Comparison of ENCODE assay signal across 26 mouse cellular contexts in genomic region chr11:120063326-120063725, GRCm38 (mm10). TPM values are rescaled to one million over a fixed set of nuclear protein-coding genes. Genes with fewer than 3 reads are reported as not detected.
"Had no signal": no experiment of that assay in that cellular context is flagged by ENCODE, and none has a peak within 500 bp of the region (broad histone marks: within the 10 kb centered on the region; RNA-seq: fewer than 3 reads in every experiment).

No protein-coding gene starts in this region.

- H3K9ac ChIP-seq: heart, embryonic 13.5 days; heart, embryonic 15.5 days; hindbrain, embryonic 12.5 days; hindbrain, embryonic 14.5 days; intestine, embryonic 15.5 days; limb, embryonic 12.5 days; liver, embryonic 13.5 days had no signal

- H3K36me3 ChIP-seq: liver, embryonic 13.5 days had no signal

- H3K4me2 ChIP-seq: heart, embryonic 11.5 days; heart, embryonic 13.5 days; heart, embryonic 15.5 days; hindbrain, embryonic 12.5 days; hindbrain, embryonic 14.5 days; intestine, embryonic 15.5 days; limb, embryonic 12.5 days; liver, embryonic 13.5 days had no signal

- H3K27me3 ChIP-seq: heart, embryonic 13.5 days; heart, embryonic 15.5 days; hindbrain, embryonic 12.5 days; intestine, embryonic 15.5 days; limb, embryonic 12.5 days; liver, embryonic 13.5 days had no signal

- H3K4me1 ChIP-seq: limb, embryonic 12.5 days; liver, embryonic 13.5 days had no signal

- DNase-seq: gastrocnemius, adult 2 months; gastrocnemius, postnatal 14 days; gastrocnemius, postnatal 36 days; heart, adult 11 months; heart, adult 2 months; heart, postnatal 14 days; heart, postnatal 36 days; kidney, adult 18-20 months; kidney, adult 8-10 months; kidney, postnatal 10 days; kidney, postnatal 25 days; kidney, postnatal 4 days; liver, embryonic 13.5 days had no signal

- H3K4me3 ChIP-seq: gastrocnemius, adult 2 months; heart, adult 2 months; heart, embryonic 13.5 days; heart, embryonic 15.5 days; hindbrain, embryonic 12.5 days; intestine, embryonic 15.5 days; layer of hippocampus, adult 2 months; left cerebral cortex, adult 2 months; limb, embryonic 10.5 days; limb, embryonic 12.5 days; liver, embryonic 13.5 days had no signal

- H3K27ac ChIP-seq: gastrocnemius, adult 2 months; heart, adult 2 months; heart, embryonic 13.5 days; heart, embryonic 15.5 days; hindbrain, embryonic 12.5 days; hindbrain, embryonic 14.5 days; intestine, embryonic 15.5 days; layer of hippocampus, adult 2 months; left cerebral cortex, adult 2 months; limb, embryonic 10.5 days; limb, embryonic 12.5 days had no signal

- H3K9me3 ChIP-seq: heart, embryonic 13.5 days; heart, embryonic 15.5 days; hindbrain, embryonic 12.5 days; intestine, embryonic 15.5 days; limb, embryonic 10.5 days; limb, embryonic 12.5 days; liver, embryonic 13.5 days had no signal

- ATAC-seq: hindbrain, embryonic 16.5 days; inflammation-experienced regulatory T-cells, adult 6 months; intestine, embryonic 15.5 days; intestine, postnatal 0 days had no signal

RNA-seq across cellular contexts. Expression of gene Aatk, which starts 16.4 kb away (rescaled TPM):
- polyA plus RNA-seq: inflammation-experienced regulatory T-cells, adult 6 months had no signal
